Mouse (Mus musculus) natural killer cell, adult 2 months (primary cell): Measurements from ENCODE around the gene Pfdn6.

ENCODE experiments used
- DNase-seq, 2 experiments: peaks; one replicate each; pipeline ENCODE4 v3.0.0; 2022; ENCODE audit warnings: low spot score in 2 of 2

The Pfdn6 gene

GRCm38 (mm10) chr17:33940206-33940805 lies at the start of gene Pfdn6, which contains the start of gene Wdr46:
Gene Pfdn6 (minus strand): TSS chr17:33940343.
Gene Wdr46 (plus strand): TSS chr17:33940660.
- DNase-seq = peak; percentile 80 to 82

- DNase-seq = peak; percentile 72 to 77
Measured at GRCm38 (mm10) chr17:33982136-33982535, 42.0 kb upstream of the Pfdn6 start.

DNA sequence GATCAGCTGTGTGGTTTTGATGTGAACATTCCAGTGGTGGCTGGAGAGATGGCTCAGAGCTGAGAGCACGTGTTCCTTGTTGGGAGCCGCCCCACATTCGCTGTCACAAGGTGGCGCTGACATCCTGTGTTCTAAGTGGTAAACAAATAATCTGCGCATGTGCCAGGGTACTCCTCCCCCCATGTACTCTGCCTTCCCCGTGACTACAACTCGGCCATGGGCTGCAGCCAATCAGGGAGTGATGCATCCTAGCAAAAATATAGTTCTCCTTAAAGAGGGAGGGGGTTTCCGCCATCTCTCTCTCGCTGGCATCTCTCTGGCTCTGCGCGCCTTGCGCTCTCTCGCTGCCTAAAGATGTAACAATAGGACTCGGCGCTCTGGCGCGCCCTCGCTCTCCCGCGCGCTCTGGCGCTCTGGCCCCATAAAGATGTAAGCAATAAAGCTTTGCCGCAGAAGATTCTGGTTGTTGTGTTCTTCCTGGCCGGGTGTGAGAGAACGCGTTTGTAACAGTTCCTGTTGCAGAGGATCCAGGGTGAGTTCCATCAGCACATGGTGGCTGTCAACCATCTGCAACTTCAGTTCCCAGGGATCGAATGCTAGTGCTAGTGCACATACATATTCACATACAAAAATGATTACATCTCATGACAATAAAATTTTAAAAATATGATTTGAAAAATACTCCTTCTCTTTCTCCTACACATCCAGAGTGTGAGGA lies 41.2 kb upstream of the Pfdn6 start:
- peak; percentile 90 to 91 for DNase-seq

GRCm38 (mm10) chr17:33980181-33981035 lies 40.3 kb upstream of the Pfdn6 start:
- no peak for DNase-seq

DNA sequence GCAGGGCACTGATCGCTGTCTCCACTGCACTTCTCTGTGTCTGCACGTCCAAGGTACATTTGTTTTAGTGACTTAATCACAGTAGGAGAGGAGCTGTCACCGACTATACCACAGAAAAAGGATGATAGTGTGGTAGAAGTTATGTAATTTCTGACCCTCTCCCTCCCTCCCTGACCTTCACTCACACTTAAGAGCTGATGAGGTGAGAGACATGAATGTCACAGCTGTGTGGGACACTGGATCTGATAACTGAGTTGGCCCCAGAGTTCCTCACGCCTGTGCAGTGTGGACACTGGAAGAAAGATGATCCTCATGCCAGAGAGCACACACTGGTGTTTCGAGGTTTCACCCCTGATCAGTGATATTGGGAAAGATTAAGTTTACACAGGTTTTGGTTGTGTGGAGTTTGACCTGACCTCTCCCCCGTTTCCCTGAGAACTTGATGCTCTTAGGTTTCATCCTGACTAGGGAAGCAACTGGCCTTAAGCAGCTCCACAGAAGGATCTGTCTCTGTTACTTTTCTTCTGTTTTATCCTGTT lies 39.4 kb upstream of the Pfdn6 start:
- peak in 1 of 2 experiments; percentile 52 for DNase-seq

- peak; percentile 95 for DNase-seq
Measured at GRCm38 (mm10) chr17:33978631-33979031, 38.5 kb upstream of the Pfdn6 start.

DNA sequence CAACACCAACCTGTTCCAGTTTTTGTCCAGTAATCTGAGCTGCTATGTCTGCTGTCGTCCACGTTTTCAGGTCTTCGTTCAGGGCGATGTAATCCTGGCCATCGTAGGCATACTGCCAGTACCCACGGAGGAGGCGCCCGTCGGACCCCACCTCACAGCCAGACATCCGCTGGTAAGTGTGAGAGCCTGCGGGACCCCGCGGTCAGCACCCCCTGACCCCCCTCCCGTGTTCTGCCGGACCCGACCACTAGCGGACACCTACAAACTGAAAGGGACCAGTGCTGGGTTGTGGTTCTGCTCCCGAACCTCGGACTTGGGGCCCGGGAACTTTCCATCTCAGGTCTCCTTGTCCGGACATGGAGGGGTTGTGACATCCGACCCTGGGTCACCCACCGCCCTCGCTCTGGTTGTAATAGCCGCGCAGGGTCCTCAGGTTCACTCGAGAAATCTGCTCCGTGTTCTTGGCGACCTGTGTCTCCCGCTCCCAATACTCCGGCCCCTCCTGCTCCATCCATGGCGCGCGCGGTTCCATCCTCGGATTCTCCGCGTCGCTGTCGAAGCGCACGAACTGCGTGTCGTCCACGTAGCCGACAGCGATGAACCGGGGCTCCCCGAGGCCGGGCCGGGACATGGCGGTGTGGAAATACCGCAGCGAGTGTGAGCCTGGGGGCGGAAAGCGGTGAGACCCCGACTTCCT lies 37.9 kb upstream of the Pfdn6 start:
- peak; percentile 58 to 66 for DNase-seq

GRCm38 (mm10) chr17:33973572-33973971 lies 33.4 kb upstream of the Pfdn6 start:
- DNase-seq = no peak

DNA sequence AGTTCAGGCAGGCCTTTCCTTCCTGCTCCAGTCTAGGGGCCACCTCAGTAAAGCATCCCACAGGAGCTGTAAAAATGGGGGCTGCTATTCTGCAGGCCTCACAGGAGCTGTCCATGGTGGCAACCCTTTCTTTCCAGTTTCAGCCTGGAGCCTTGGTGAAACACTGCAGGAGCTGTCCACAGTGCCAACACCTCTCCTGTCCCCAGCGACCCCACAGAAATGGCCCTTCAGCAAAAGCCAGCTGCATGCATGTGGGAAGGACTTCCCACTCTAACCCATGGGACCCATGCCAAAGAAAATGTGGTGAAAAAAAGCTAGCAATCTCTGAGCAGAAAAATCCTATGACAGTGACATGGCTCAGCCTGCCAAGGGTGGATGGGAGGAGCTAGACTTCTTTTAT lies 32.5 kb upstream of the Pfdn6 start:
- DNase-seq = no peak

DNA sequence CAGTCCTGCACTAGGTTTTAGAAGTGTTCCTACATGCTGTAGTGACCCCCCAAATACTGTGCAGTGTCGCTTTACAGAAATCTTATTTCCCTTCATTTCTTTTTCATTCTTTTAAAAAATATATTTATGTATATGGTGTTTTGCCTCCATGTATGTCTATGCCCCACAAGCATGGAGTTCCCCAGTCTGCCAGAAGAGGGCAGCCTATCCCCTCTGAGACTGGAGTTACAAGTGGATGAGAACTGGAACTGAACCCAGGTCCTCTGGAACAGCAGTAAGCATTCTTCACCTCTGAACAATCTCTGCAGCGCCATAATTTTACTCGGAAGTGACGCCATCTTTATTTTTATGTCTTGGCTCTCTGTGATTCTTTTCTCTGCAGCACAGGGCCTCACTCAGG lies 29.3 kb upstream of the Pfdn6 start:
- no peak for DNase-seq

DNA sequence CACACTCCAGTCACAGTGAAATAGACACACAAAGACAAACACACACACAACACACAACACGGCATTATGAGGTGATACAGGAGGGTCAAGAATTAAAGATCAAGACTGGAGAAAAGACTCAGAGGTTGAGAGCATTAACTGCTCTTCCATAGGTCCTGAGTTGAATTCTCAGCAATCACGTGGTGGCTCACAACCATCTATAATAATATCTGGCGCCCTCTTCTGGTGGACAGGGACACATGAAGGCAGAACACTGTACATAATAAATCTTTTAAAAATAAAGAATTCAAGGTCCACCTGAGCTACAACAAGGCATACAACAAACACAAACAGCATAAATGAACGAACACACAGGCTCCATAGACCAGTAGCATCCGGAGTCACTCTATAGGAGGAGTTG lies 28.8 kb upstream of the Pfdn6 start:
- peak; percentile 69 to 73 for DNase-seq

DNA sequence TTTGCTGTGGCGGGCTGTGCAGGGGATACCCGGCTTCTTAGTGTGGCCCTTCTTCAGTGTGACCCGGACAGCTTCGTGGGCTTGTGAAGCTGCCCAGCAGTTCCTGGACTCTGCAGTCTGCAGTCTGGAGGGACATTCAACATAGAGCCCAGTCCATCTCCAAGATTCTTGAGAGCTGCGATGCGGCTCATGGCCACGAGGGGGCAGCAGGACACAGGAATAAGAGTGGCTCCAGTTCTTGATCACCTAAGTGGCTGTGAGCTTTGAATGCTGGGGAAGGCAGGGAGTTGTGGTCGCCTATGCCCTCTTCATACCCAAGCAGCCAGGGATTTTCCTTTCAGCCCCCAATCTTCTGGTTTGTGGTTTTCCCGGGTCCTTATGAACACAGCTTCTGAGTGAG lies 28.3 kb upstream of the Pfdn6 start:
- DNase-seq = peak; percentile 77 to 80

GRCm38 (mm10) chr17:33965846-33966550 lies 25.9 kb upstream of the Pfdn6 start:
- DNase-seq = no peak

DNA sequence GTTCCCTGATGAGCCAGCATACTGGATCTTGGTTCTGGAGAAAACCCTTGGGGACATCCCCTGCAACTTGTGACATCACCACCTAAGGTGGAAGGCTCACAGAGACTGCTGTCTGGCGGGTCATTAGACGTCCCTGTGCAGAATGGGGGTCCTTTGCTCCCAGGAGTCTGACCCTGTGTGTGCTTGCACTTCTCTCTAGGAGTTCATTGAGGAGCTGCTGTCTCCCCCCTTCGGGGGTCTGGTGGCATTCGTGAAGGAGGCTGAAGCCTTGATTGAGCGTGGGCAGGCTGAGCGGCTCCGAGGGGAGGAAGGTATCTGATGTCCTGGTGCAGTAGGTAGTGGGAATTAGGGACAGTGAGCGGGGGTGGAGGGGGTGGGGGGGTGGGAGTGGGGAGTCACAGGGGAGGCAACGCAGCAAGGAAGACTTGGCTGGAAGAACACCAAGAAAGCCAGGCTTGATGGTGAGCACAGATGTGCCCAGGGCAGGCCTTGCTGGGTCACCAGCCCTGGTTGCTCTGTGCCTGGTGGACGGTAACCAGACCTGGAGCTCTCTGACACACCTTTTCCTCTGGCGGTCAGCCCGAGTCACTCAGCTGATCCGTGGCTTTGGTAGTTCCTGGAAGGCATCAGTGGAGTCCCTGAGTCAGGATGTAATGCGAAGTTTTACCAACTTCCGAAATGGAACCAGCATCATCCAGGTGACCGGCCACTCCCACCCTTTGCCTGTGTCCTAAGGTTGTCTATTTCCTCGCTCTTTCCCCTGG lies 25.1 kb upstream of the Pfdn6 start:
- no peak for DNase-seq

GRCm38 (mm10) chr17:33962876-33963275 lies 22.7 kb upstream of the Pfdn6 start:
- no peak for DNase-seq

DNA sequence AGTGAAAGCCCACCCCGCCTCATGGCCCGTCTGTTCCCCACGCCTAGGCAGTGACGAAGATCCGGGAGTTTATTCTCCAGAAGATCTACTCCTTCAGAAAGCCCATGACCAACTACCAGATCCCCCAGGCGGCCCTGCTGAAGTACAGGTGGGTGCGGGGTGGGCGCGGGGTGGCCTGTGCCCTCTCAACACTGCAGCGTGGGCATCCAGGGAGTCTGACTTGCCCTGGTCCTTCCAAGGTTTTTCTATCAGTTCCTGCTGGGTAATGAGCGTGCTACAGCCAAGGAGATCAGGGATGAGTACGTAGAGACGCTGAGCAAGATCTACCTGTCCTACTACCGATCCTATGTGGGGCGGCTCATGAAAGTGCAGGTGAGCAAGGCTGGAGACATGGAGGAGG lies 19.8 kb upstream of the Pfdn6 start:
- DNase-seq = no peak

GRCm38 (mm10) chr17:33959135-33959534 lies 19.0 kb upstream of the Pfdn6 start:
- DNase-seq = no peak

DNA sequence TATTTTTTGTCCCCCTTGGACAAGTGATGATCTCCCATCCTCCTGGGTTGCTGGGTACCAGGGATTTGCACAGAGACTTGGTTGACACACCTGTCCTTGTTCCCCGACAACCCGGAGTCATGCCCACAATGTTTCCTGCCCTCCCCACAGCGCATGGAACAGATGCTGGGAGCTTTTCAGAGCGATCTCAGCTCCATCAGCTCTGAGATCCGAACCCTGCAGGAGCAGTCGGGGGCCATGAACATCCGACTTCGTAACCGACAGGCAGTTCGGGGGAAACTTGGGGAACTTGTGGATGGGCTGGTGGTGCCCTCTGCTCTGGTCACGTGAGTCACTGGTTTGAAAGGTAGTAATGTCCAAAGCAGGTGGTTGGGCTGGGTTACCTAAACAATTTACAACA lies 18.3 kb upstream of the Pfdn6 start:
- no peak for DNase-seq

GRCm38 (mm10) chr17:33957493-33957892 lies 17.4 kb upstream of the Pfdn6 start:
- DNase-seq = no peak

- DNase-seq = no peak
Measured at GRCm38 (mm10) chr17:33956336-33956735, 16.2 kb upstream of the Pfdn6 start.
